Mouse (Mus musculus) naive thymus-derived CD4-positive, alpha-beta T cell, adult 5 months (primary cell): ENCODE measurements around the gene Gpx6. TPM values are rescaled to one million over a fixed set of nuclear protein-coding genes. Genes with fewer than 3 reads are reported as not detected.

Experiments
- polyA plus RNA-seq: library from polyadenylated mRNA; unstranded; fragments of 100-300 nt; shearing (Covaris generic); gene quantifications from one replicate; pipeline ENCODE4 v1.2.1, GENCODE M21; 2017

The Gpx6 gene
- polyA plus RNA-seq: not detected

DNA sequence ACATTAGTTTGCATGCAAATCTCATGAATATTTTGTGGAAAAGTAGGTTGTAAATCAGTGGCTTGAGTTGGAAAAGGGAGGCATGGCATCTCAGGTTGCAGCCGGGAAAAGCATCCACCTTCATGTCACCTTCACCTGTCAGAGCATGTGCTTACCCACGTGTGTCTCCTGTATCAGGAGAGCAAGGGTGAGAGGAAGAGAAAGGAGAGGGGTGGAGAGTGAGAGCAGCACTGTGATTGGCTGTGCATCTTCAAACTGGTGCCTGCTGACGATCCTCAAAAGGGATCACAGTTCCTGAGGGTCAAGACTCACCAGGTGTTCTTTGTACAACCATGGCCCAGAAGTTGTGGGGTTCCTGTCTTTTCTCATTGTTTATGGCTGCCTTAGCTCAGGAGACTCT lies at the start of gene Gpx6:
Gene Gpx6 (plus strand): TSS at position 200 of the 400 bp plus-strand sequence.

DNA sequence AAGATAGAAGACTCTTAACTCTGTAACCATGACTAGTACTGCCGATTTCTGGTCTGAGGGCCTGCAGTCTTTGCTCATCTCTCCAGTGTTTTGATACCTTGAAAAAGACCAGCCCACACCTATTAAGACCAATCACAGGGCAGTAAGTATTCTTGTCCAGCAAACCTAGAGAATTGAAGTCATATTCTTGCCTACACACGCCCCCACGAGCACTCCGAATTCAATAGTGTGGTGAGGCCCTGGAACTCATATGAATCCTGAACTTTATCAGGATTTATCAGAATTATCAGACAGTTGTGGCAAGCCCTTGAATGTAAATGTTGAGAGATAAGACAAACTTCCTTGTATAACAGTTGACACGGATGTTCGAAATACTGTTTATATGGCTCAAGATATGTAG lies 19.3 kb upstream of the Gpx6 start, which contains the start of gene Gpx5:
Gene Gpx5 (minus strand): TSS at position 101 of the 400 bp plus-strand sequence.

DNA sequence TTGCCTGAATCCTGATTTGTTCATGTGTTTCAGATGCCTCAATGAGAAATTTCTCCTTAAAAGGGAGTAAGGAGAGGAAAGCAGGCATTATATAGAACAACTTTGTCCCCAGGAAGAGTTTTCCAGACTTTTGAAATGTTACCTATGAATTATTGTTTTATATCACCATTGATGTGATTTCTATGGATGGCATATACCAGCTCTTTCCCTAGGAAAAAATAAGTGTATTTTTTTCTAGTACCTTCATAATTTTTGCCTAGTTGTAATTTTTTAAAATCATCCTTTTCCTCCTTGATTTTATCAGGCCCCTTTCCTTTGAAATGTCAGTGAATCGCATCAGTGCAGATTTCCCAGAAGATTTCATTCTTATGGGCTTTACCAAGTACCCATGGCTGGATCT lies 34.7 kb downstream of the Gpx6 start, which contains the start of gene Olfr1367:
Gene Olfr1367 (plus strand): TSS at position 301 of the 400 bp plus-strand sequence.

DNA sequence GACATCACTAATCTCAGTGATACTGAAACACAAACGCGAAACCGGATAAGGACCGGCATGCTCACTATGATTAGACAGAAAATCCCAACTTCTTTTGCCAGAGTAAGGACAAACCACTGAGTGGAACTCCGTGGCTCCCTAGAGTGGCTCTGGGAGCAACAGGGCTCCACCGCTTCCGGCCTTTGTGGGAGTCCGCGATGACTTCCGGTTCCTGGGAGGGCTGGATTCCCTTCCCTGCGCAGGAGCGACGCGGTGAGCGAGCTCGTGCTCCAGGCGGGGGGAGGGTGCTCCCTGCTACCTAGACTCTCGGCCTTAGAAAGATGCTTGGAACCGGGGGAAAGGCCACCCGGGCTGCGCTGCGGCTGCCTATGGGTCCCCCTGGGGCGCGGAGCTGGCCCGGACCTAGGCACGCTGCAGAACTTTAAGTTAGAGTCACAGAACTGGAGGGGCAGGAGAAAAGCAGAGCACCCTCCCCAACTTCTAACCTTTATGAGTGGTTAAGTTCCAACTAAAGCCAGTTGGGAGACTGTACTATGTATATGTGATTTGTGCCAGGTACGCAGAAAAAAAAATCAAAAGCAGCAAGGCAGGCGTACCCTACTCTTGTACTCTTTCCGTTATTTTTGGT lies 50.8 kb downstream of the Gpx6 start, which contains the start of gene Zscan12:
Gene Zscan12 (plus strand): TSS at position 200 of the 628 bp plus-strand sequence.

Other genes with a start within 250 kb of the Gpx6 start
- not detected for gene Olfr1370, start 237.2 kb upstream of the Gpx6 start, polyA plus RNA-seq
- gene Olfr1369-ps1, start 200.6 kb upstream of the Gpx6 start, polyA plus RNA-seq: not detected
- not detected for gene Olfr263, start 182.5 kb upstream of the Gpx6 start, polyA plus RNA-seq
- gene Olfr1368, start 166.3 kb upstream of the Gpx6 start, polyA plus RNA-seq: not detected
- gene Trim27, start 132.7 kb upstream of the Gpx6 start, polyA plus RNA-seq: 142 TPM
- 0.21 TPM for gene Gpx5, start 19.4 kb upstream of the Gpx6 start, polyA plus RNA-seq
- gene Olfr1367, start 34.8 kb downstream of the Gpx6 start, polyA plus RNA-seq: not detected
- 3.2 TPM for gene Zscan12, start 50.7 kb downstream of the Gpx6 start, polyA plus RNA-seq
- 33.9 TPM for gene Zkscan3, start 90.6 kb downstream of the Gpx6 start, polyA plus RNA-seq
- gene Pgbd1, start 128.9 kb downstream of the Gpx6 start, polyA plus RNA-seq: 0.26 TPM
- 6.6 TPM for gene Zscan26, start 141.6 kb downstream of the Gpx6 start, polyA plus RNA-seq
- gene Nkapl, start 156.4 kb downstream of the Gpx6 start, polyA plus RNA-seq: not detected
- gene Zkscan4, start 166.8 kb downstream of the Gpx6 start, polyA plus RNA-seq: not detected
- gene Gm10065, start 167.3 kb downstream of the Gpx6 start, polyA plus RNA-seq: not detected
- 0.55 TPM for gene AK157302, start 183.1 kb downstream of the Gpx6 start, polyA plus RNA-seq
- gene Gm11273, start 189.3 kb downstream of the Gpx6 start, polyA plus RNA-seq: 3.5 TPM
- 3.1 TPM for gene Zkscan8, start 219.0 kb downstream of the Gpx6 start, polyA plus RNA-seq
- gene Olfr1366, start 230.7 kb downstream of the Gpx6 start, polyA plus RNA-seq: 0.11 TPM
- not detected for gene Olfr1535, start 247.8 kb downstream of the Gpx6 start, polyA plus RNA-seq